Mouse (Mus musculus) heart, embryonic 14.5 days (tissue): ENCODE results near the gene Gm28729. TPM values are rescaled to one million over a fixed set of nuclear protein-coding genes. Genes with fewer than 3 reads are reported as not detected.

Source experiments
- ATAC-seq: fragments of 200-750 bp; cut with Nextera tagmentation; 2 replicates; pipeline ENCODE4 v1.8.0; 2017; ENCODE audit warnings: low read depth, moderate TSS enrichment; ENCODE audit not compliant: insufficient number of reproducible peaks, insufficient read depth, low FRiP score
- H3K27ac ChIP-seq, 2 experiments: fragments of 200-500 bp in 1 of 2; fragments of 300-500 bp in 1 of 2; sonication (generic) in 1 of 2; replicated peaks in 1 of 2; 2 replicates each; pipeline ENCODE4 v1.5.1; 2012 to 2014; ENCODE audit warnings: low read depth in 2 of 2, low read length in 2 of 2, control low read depth in 1 of 2, mild to moderate bottlenecking in 1 of 2, mixed read lengths in 1 of 2; ENCODE audit not compliant: control insufficient read depth in 1 of 2, insufficient read depth in 1 of 2
- H3K27me3 ChIP-seq: fragments of 300-500 bp; sonication (generic); 2 replicates; pipeline ENCODE4 v1.6.1; 2014; ENCODE audit warnings: mild to moderate bottlenecking, low read length, control low read depth; ENCODE audit not compliant: control insufficient read depth, insufficient read depth
- H3K36me3 ChIP-seq: fragments of 300-500 bp; sonication (generic); 2 replicates; pipeline ENCODE4 v1.6.1; 2014; ENCODE audit warnings: mild to moderate bottlenecking, control low read depth, low read length, mixed read lengths; ENCODE audit not compliant: control insufficient read depth, insufficient read depth
- H3K4me1 ChIP-seq, 2 experiments: fragments of 200-500 bp in 1 of 2; fragments of 300-500 bp in 1 of 2; sonication (generic) in 1 of 2; 2 replicates each; pipeline ENCODE4 v1.6.1; 2012 to 2014; ENCODE audit warnings: low read length in 2 of 2, control low read depth in 1 of 2, mixed read lengths in 1 of 2; ENCODE audit not compliant: control insufficient read depth in 2 of 2, insufficient read depth in 2 of 2
- H3K4me2 ChIP-seq: fragments of 300-500 bp; sonication (generic); 2 replicates; pipeline ENCODE4 v1.6.1; 2014; ENCODE audit warnings: mild to moderate bottlenecking, low read length
- H3K4me3 ChIP-seq, 2 experiments: fragments of 200-500 bp in 1 of 2; fragments of 300-500 bp in 1 of 2; sonication (generic) in 1 of 2; 2 replicates each; pipeline ENCODE4 v1.5.1; 2012 to 2014; ENCODE audit warnings: low read length in 2 of 2, mild to moderate bottlenecking in 2 of 2, control low read depth in 1 of 2, low read depth in 1 of 2, moderate library complexity in 1 of 2; ENCODE audit not compliant: control insufficient read depth in 1 of 2, insufficient read depth in 1 of 2
- H3K9ac ChIP-seq: fragments of 300-500 bp; sonication (generic); 2 replicates; pipeline ENCODE4 v1.6.1; 2014; ENCODE audit warnings: mild to moderate bottlenecking, low read length
- H3K9me3 ChIP-seq: fragments of 300-500 bp; sonication (generic); 2 replicates; pipeline ENCODE4 v1.6.1; 2016; ENCODE audit warnings: low read length, control low read depth; ENCODE audit not compliant: control insufficient read depth
- WGBS: fragments of 180-500 bp; shearing (Covaris S2); extraction: QIAGEN DNeasy Blood & Tissue Kit; methylation state at CpG from one replicate; pipeline ENCODE4 v1.1.7; 2014; 5-methylcytosine and 5-hydroxymethylcytosine counted together
- polyA plus RNA-seq: library from polyadenylated mRNA; unstranded; fragments of >200 nt; fragmentation: Nextera tagmentation; extraction: Ambion mirVana; gene quantifications from 2 replicates; pipeline ENCODE4 v1.2.1, GENCODE M21; 2014

The Gm28729 gene
- polyA plus RNA-seq, 1 experiment from 2014 or later, result not detected

DNA sequence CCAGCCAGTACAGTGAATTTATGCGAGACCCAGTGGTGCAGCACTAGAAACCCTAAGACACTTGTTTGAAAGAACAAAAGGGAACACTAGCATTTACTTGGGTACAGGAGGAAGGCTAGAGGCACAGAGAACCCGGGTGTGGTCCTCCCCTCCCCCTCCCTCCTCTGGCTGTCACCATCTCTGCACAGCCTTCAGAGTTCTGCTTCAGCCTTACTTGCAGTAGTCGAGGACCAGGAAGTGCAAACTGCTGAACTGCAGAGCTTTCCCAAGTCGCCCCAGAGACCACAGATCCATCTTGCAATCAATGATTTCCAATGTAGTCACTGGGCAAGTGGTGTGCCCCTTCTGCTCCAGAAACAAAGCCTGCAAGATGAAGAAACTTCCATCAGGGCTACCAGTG lies 7.6 kb downstream of the Gm28729 start:
- H3K36me3 ChIP-seq, result no peaks in the 10 kb centered on the region
- no peak overlapping the region for H3K4me2 ChIP-seq
- no peaks in the 10 kb centered on the region for H3K27me3 ChIP-seq
- no peak overlapping the region for H3K4me3 ChIP-seq
- H3K27ac ChIP-seq, result no peak overlapping the region
- whole genome bisulfite sequencing, result 31% methylated on average over 4 of the region's 4 CpGs
- ATAC-seq, result no peak
- H3K4me1 ChIP-seq, result peaks cover 0 to 3% of the 10 kb centered on the region in 2 experiments; a peak in 2 of 4 replicates
- no peak overlapping the region for H3K9ac ChIP-seq
- H3K9me3 ChIP-seq, result no peaks in the 10 kb centered on the region

DNA sequence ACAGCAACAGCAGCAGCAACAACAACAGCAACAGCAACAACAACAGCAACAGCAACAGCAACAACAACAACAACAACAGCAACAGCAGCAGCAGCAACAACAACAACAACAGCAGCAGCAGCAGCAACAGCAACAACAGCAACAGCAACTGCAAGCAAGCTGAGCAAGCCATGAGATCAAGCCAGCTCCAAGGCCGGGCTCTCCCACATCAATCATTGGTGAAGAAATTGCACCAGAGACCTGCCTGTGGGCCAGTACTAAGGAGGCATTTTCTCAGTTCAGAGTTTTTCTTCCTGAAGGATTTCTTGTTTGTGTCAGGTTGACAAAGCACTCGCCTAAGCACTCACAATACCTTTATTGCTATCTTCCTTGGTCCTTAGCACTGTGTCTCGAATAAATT lies 8.3 kb downstream of the Gm28729 start:
- no peak for ATAC-seq
- no peak overlapping the region for H3K4me3 ChIP-seq

GRCm38 (mm10) chr9:96515737-96516136 lies 9.3 kb downstream of the Gm28729 start:
- Histone ChIP-seq H3K4me1 (peaks cover 0 to 3% of the 10 kb centered on the region in 2 experiments; a peak in 2 of 4 replicates), H3K9me3 (no peaks in the 10 kb centered on the region), H3K27me3 (no peaks in the 10 kb centered on the region), H3K36me3 (no peaks in the 10 kb centered on the region), H3K4me2 (no peak overlapping the region), H3K27ac (no peak overlapping the region), H3K9ac (no peak overlapping the region), H3K4me3 (no peak overlapping the region)
- 78% methylated on average over 5 of the region's 5 CpGs for WGBS
- ATAC-seq, result no peak

More for the DNA sequence above, 8.3 kb downstream of the Gm28729 start:
- peaks cover 0 to 3% of the 10 kb centered on the region in 2 experiments; a peak in 2 of 4 replicates for H3K4me1 ChIP-seq
- H3K9me3 ChIP-seq, result no peaks in the 10 kb centered on the region
- 67% methylated on average over 3 of the region's 3 CpGs for WGBS
- H3K27me3 ChIP-seq, result no peaks in the 10 kb centered on the region
- H3K9ac ChIP-seq, result no peak overlapping the region
- no peak overlapping the region for H3K4me2 ChIP-seq
- H3K36me3 ChIP-seq, result no peaks in the 10 kb centered on the region
- H3K27ac ChIP-seq, result no peak overlapping the region

GRCm38 (mm10) chr9:96514278-96514677 lies 10.8 kb downstream of the Gm28729 start:
- H3K27ac ChIP-seq, result no peak overlapping the region
- no peak overlapping the region for H3K4me2 ChIP-seq
- no peak overlapping the region for H3K9ac ChIP-seq
- H3K36me3 ChIP-seq, result no peaks in the 10 kb centered on the region
- H3K9me3 ChIP-seq, result no peaks in the 10 kb centered on the region
- no peak overlapping the region for H3K4me3 ChIP-seq
- no peaks in the 10 kb centered on the region for H3K27me3 ChIP-seq
- 45% methylated on average over 5 of the region's 5 CpGs for WGBS
- peaks cover 0 to 3% of the 10 kb centered on the region in 2 experiments; a peak in 2 of 4 replicates for H3K4me1 ChIP-seq
- no peak for ATAC-seq

DNA sequence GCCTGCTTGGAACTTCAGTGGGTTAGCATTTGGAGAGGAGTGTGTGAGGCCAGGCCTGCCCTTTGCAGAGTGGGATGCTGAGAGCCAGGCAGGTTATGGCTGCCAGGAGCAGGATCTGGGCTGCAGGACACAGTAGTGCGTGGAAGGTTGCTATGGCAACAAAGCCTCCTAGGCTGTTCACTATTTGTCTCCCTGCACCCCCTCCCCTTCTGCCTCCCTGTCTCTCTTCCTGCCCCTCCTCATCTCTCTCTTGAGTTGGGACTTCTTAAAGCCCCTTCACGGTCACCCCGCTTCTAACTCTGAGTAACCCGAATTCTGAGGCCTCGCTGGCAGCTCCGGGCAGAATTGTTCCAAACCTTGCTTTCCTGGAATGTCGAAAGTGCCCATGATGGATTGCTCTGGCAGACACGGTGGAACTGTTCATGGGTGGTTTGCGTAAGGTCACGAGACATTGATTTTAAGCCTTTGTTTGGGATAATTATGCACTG lies 19.0 kb downstream of the Gm28729 start:
- Histone ChIP-seq H3K9me3 (no peaks in the 10 kb centered on the region), H3K4me3 (no peak overlapping the region), H3K36me3 (no peaks in the 10 kb centered on the region), H3K4me2 (no peak overlapping the region), H3K4me1 (no peaks in the 10 kb centered on the region), H3K27me3 (no peaks in the 10 kb centered on the region), H3K9ac (no peak overlapping the region), H3K27ac (no peak overlapping the region)
- WGBS, result 62% methylated on average over 10 of the region's 10 CpGs
- no peak for ATAC-seq

DNA sequence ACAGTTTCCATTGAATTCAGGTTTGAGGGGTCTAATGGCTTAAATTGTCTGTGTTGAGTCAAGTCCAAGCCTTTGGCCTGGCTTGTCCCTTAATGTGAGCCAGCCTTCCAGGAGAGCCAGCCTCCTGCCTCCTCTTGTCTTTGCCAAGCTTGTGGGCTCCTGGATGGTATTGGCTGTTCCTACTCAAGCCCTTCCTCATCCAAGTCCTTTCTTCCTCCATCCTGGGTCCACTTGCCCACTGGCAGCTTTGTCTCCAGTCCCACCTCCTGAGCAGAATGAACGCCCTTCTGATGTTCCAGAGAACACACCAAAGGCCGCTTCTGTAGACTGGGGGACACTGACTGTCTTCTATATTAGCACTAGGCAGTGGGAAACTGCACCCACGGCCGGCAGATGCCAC lies 19.9 kb downstream of the Gm28729 start:
- 85% methylated on average over 4 of the region's 4 CpGs for WGBS
- Histone ChIP-seq H3K4me3 (no peak overlapping the region), H3K4me2 (no peak overlapping the region), H3K4me1 (no peaks in the 10 kb centered on the region), H3K9me3 (no peaks in the 10 kb centered on the region), H3K27ac (no peak overlapping the region), H3K27me3 (no peaks in the 10 kb centered on the region), H3K9ac (no peak overlapping the region), H3K36me3 (no peaks in the 10 kb centered on the region)
- ATAC-seq, result no peak

DNA sequence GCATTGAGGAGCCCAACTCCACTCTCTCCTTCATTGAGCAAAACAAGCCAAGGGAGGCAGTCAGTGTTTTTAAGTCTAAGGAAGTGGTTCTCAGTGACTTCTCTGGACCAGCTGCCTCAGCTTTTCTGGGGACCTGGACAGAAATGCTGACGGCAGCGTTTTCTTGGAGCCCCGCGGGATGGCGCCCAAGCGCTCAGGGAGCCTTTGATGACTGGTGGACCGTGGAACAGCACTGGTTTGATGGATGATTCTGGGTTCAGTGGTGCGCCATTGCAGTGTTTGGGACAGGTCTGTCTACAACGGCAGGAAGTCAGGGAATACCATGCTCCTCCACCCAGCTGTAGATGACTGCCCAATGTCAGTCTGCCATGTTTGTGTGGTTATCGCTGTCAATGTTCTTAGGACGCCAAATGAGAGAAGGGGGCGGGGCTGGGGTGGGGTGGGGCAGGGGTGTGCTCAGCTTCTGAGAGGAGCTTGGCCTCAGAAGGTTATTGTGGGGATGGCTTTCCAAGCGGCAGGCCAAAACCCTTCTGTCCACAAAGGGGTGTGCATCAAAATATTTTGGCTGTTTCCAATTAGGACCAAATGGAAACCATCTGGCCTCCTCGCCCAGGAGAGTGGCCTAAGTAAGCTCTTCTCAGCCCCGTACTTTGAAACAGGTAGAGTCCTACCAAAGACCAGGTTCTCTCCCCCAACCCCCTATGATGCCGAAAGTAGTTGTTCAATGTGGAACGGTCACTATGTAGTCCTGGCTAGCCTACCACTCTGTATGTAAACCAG lies 20.8 kb downstream of the Gm28729 start:
- 85% methylated on average over 17 of the region's 17 CpGs for whole genome bisulfite sequencing
- no peaks in the 10 kb centered on the region for H3K36me3 ChIP-seq
- H3K27ac ChIP-seq, result no peak overlapping the region
- H3K4me1 ChIP-seq, result no peaks in the 10 kb centered on the region
- H3K4me2 ChIP-seq, result no peak overlapping the region
- H3K9ac ChIP-seq, result no peak overlapping the region
- no peaks in the 10 kb centered on the region for H3K9me3 ChIP-seq
- no peaks in the 10 kb centered on the region for H3K27me3 ChIP-seq
- H3K4me3 ChIP-seq, result no peak overlapping the region
- ATAC-seq, result no peak
